Mouse (Mus musculus) spleen, embryonic (tissue): ENCODE measurements at regions not wholly inside any gene's neighbourhood (a gene's known extent, or its start where the extent isn't known, plus 50 kb on each side); places are given as distances from the start of the nearest gene placed in this dataset.

Source experiments
- CTCF ChIA-PET: fragments of 350-600 bp; sonication (Branson Sonifier 250); formaldehyde crosslinking; loops from one replicate; lab custom pipeline; 2022; lab: Charles Lee

DNA sequence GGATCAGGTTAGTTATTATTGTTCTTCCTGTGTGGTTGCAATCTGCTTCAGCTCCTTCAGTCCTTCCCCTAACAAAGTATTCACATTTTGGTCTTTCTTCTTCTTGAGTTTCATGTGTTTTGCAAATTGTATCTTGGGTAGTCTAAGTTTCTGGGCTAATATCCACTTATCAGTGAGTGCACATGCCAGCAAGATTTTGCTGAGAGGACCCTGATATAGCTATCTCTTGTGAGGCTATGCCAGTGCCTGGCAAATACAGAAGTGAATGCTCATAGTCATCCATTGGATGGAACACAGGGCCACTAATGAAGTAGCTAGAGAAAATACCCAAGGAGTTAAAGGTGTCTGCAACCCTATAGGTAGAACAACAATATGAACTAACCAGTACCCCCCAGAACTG, 1053.0 kb upstream of the Nova1 start:
- CTCF ChIA-PET, result interaction anchor here (0.7 kb wide), 1 partner anchor 156 kb away, joined by 3 read pairs; no protein-coding TSS in a partner anchor

DNA sequence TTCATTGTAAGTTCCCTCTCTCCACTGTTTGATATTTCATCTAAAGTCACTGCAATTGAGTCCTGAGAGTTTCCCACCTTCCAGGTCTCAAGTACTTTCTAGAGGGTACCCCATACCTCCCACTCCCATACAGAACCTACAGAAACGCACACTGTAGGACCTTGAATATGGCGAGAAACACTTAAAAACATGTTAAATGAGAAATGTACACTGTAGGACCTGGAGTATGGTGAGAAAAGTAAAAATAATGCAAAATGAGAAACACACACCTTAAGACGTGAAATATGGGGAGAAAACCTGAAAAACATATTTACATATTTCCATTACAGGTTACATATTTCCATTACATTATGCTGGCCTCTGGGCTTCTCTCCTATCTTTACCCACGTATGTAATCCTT, 1015.1 kb upstream of the Nova1 start:
- CTCF ChIA-PET, result no interaction called here
